9 mouse cellular contexts compared by ENCODE assay signal in the genomic region with DNA sequence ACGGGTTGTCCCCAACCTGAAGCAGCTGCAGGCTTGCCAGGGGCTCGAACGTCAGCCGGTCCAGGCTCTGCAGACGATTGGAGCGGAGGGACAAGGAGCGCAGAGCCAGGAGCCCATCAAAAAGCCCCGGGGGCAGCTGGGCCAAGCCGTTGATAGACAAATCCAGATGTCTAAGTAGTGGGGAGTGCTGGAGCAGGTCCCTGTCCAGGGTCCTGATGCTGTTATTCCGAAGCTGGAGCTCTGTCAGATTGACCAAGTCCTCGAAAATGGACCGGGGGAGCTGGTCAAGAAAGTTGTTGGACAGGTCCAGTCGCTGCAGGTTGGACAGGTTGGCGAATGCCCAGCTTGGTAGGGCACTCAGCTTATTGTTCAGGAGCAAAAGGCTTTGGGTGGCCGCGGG. TPM values are rescaled to one million over a fixed set of nuclear protein-coding genes. Genes with fewer than 3 reads are reported as not detected.
DNase-seq lines count a peak whose midpoint lies in the region; TF ChIP-seq lines count a peak whose summit lies in the region.
"Had no signal": no experiment of that assay in that cellular context is flagged by ENCODE, and none has a peak within 500 bp of the region (broad histone marks: within the 10 kb centered on the region; RNA-seq: fewer than 3 reads in every experiment).

No protein-coding gene starts in this region.

- no peak overlapping the region for H3K4me3 ChIP-seq in lung, adult 2 months (replicated peaks; ENCODE audit: extremely low read depth, low read depth, low read length)
- H3K4me3 ChIP-seq: heart, embryonic 12.5 days had no signal

- intact Hi-C loops in gastrocnemius, postnatal 14 days (cut with DNase I; ENCODE audit: low total_unique reads), result no loop called here

- H3K4me1 ChIP-seq in lung, adult 2 months (ENCODE audit: control insufficient read depth, insufficient read depth, low read length), result no peaks in the 10 kb centered on the region
- H3K4me1 ChIP-seq: heart, embryonic 12.5 days had no signal

- no peak for TF ChIP-seq CTCF in lung, adult 2 months (IDR thresholded peaks at IDR 0.05; ENCODE audit: insufficient read depth, low read length)

- DNase-seq in gastrocnemius, postnatal 14 days, result peak; percentile 16
- DNase-seq in gastrocnemius, postnatal 25 days, result no peak
- peak; percentile 68 for DNase-seq in 3T3-L1 (ENCODE audit: low read depth, low spot score)
- DNase-seq in embryo, embryonic 10 days (ENCODE audit: low spot score), result peak; percentile 73
- peak; percentile 12 for DNase-seq in lung, adult 2 months
- DNase-seq in layer of hippocampus, postnatal 36 days, result no peak
- no peak for DNase-seq in cerebellum, postnatal 25 days
- no peak for DNase-seq in left cerebral cortex, adult 11 months (ENCODE audit: low spot score)

- TF ChIP-seq POLR2A in lung, adult 2 months (IDR thresholded peaks at IDR 0.05; ENCODE audit: borderline replicate concordance, extremely low read depth, low read depth, low read length), result no peak

- 24% methylated on average over 16 of the region's 16 CpGs for WGBS in lung, adult 2 months

RNA-seq across cellular contexts. Expression of gene Lrtm2, which starts 10.1 kb away (rescaled TPM):
- total RNA-seq in gastrocnemius, postnatal 14 days (2021), result under 1 TPM; 0.07 to 0.74 TPM
- 1 to 10 TPM in 1 of 2 experiments, under 1 TPM in 1; 0.15 to 3.1 TPM for total RNA-seq in gastrocnemius, postnatal 25 days (2021)
- 10.1 and 11.5 TPM in 2 replicates for polyA plus RNA-seq in lung, adult 2 months (2012; rRNA removed)
- 10 to 100 TPM; 40.4 to 42.8 TPM for total RNA-seq in layer of hippocampus, postnatal 36 days (2021)

Comparison
In these comparisons a context has a peak if more than half of its experiments do, and no peak if none do; other contexts are left out.
1. DNase-seq: peak in gastrocnemius, postnatal 14 days (single experiment), 3T3-L1 (single experiment), embryo, embryonic 10 days (single experiment) and lung, adult 2 months (single experiment); none in gastrocnemius, postnatal 25 days (single experiment), layer of hippocampus, postnatal 36 days (0 of 2), cerebellum, postnatal 25 days (0 of 2) and left cerebral cortex, adult 11 months (single experiment).
2. RNA of gene Lrtm2, which starts 10.1 kb away (total RNA-seq): 40.4 to 42.8 TPM in layer of hippocampus, postnatal 36 days; 0.15 to 3.1 TPM in gastrocnemius, postnatal 25 days and 0.07 to 0.74 TPM in gastrocnemius, postnatal 14 days; every median in the first group is over 10 times any median in the second.